Mouse (Mus musculus) MEL-GATA-1-ER (cell line): ENCODE results near the gene Kcnk16.

Experiments
- DNase-seq: peaks from one replicate; pipeline ENCODE4 v3.0.0-alpha.2; 2012; ENCODE audit warnings: low read depth; ENCODE audit errors: extremely low read depth

Kcnk16 gene

GRCm38 (mm10) chr14:20233016-20233980, 35.7 kb downstream of the Kcnk16 start:
- no peak for DNase-seq

DNA sequence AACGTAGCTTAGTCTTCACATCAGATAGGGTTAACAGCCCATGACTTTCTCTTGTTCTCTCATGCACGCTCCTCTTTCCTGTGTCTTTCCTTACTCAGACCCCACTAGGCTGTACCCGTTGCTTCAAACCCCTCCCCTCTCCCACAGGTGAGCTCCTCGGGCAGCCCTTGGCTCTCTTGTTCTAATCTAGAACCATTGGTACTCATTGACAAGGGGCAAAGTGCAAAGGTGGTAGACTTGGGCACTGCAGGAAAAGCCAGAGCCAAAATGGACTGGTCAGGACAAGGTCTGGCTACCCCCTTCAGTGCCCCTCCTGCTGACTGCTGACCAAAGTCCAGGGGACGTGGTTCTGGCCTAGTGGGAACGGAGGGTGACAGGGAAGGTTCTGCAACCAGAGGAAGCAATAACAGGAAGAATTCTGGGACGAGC, 38.9 kb downstream of the Kcnk16 start:
- no peak for DNase-seq

GRCm38 (mm10) chr14:20229437-20229836, 39.6 kb downstream of the Kcnk16 start:
- DNase-seq, result no peak

- no peak for DNase-seq
Measured at GRCm38 (mm10) chr14:20228336-20228735, 40.7 kb downstream of the Kcnk16 start.

DNA sequence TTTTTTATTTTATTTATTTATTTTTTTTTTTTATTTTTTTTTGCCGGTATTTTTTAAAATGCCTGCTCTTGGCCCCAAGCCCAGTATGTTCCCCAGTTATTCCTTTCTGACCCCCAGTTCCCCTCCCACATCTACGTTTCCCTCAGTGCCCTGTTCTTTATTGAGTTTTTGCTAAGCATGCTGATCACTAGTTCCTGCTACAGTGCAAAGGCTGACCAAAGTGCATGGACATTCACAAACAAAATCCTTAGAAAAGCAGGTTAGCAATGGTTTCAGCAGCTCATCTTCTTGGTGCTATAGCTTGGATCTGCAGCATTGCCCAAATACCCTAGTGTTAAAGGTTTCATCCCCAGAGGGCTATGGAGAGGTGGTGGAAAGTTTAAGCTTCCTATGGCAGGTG, 42.0 kb downstream of the Kcnk16 start:
- DNase-seq, result no peak

- no peak for DNase-seq
Measured at GRCm38 (mm10) chr14:20226488-20226887, 42.5 kb downstream of the Kcnk16 start.

- DNase-seq, result no peak
Measured at GRCm38 (mm10) chr14:20225525-20225924, 43.5 kb downstream of the Kcnk16 start.

GRCm38 (mm10) chr14:20224576-20225218, 44.3 kb downstream of the Kcnk16 start:
- no peak for DNase-seq

DNA sequence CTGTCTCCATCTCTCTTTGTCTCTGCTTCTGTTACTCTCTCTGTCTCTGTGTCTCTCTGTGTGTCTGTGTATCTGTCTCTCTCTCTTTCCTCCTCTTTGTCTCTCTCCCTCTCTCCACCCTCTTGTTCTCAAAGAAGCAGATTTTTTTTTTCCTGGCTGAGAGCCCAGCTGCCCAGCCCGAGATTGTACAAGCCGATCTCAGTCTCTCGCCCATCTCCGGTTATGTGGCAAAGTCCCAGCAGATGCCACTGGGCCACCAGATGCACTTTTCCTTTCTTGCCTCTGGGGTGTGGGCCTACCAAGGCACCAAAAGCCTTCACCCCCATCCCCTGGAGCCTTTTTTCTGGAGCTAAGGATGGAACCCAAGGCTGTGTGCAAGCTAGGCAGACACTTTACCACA, 44.8 kb downstream of the Kcnk16 start:
- DNase-seq, result no peak

- no peak for DNase-seq
Measured at GRCm38 (mm10) chr14:20223253-20223652, 45.7 kb downstream of the Kcnk16 start.

DNA sequence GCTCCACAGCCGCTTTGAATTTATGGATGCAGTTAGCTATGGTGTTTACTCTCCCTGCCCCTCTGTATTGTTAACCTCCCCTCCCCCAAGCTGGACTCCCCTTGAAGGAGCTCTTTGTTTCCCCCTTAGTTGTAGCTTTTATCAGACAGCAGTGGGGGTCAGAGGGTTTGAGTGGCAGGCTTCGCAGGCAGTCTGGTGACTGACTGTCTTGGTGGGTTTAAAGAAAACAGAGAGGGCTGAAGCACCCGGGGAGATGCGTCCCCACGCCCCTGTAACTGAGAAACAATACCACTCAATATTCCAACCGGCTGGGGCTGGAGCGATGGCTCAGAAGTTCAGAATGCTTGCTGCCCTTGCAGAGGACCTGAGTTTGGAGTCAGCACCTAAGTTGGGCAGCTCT, 47.9 kb downstream of the Kcnk16 start:
- no peak for DNase-seq

- no peak for DNase-seq
Measured at GRCm38 (mm10) chr14:20219849-20220248, 49.1 kb downstream of the Kcnk16 start.

- no peak for DNase-seq
Measured at GRCm38 (mm10) chr14:20217299-20217864, 51.6 kb downstream of the Kcnk16 start.

DNA sequence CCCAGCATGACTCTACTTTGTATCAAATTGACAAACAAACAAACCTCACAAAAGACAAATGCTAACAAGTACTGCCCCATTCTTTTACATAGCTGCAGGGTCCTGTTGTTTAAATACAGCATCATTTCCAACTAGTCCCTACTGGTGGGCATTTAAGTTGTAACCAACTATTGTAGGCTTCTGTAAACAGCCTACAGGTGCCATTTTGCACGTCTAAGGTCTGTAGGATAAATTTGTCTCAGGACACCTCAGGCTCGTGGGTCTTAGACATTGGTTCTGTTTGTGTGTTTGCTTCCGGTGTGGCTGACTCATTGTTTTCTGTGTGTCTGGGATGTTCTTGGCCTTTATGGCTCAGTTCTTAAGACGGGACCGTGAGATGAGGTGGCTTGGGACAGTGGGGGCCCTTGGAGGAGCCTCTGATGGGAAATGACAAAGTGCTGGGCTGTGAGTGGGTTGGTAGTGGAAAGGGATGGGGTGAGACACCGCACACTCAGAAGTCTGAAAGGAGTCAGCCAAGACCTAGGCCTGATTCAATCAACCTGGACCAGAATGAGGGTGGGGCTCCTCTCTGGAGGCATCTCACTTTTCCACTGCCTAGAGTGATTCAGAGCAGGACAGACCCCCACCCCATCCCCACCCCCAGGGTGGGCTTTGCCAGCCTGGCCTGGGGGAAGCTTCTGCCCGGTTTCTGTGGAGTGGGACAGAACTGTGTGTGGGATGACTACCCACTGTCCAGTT, 52.3 kb downstream of the Kcnk16 start:
- DNase-seq, result no peak

DNA sequence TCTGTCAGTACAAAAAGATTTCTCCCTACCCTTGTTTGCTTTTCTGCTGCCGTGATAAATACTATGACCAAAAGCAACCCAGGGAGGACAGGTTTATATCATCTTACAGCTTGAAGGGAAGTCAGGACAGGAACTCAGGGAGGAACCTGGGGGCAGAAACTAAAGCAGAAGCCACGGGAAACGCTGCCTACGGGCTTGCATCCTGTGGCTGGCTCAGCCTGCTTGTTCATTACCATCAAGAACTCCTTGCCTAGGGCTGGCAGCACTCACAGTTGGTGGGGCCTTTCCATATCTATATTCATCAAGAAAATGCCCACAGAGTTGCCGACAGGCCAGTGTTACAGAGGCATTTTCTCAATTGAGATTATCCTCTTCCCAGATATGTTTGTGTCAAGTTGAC, 53.2 kb downstream of the Kcnk16 start:
- DNase-seq, result no peak

- DNase-seq, result no peak
Measured at GRCm38 (mm10) chr14:20214125-20214524, 54.9 kb downstream of the Kcnk16 start.

DNA sequence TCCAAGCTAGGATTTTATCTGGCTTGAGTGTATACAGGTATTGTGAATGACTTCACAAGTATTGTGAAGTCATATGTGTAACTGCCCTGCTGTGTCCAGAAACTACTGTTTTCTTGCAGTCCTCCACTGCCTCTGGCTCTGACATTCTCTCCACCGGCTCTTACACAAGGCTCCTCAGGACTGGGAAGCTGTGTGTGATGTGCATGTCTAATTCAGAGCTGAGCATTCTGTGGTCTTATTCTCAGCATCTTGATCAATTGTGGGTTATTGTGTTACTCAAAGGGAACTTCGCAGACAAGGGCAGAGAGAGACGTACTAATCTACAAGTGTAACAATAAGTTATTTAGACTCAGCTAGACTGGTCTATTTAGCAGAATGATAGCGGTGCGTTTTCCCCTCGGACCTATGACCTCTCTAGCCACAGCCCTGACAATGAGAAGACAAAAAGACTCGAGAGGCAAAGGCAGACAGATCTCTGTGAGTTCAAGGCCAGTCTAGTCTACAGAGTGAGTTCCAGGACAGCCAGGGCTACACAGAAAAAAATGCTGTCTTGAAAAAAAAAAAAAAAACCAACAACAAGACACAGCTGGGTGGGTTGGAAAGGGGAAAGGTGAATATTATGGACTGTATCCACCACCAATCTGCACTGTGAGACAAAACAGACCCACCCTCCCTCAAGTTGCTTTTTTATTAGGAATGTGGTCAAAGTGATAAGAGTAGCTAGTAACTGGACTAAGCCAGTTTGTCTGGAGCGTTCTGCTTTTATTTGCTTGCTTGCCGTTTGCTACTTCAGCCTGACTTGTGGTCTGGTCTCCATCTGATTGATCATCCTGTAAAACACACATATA, 57.0 kb downstream of the Kcnk16 start:
- DNase-seq, result peak; percentile 68
